Mouse (Mus musculus) left cerebral cortex, adult 9 months (tissue): ENCODE results near the gene Atp2a3.
A peak's percentile ranks its signal among the peaks of the same experiment; 100 is the strongest.

ENCODE experiments used
- DNase-seq, 2 experiments: peaks; one replicate each; pipeline ENCODE4 v3.0.0; 2022; ENCODE audit warnings: low spot score in 2 of 2

The Atp2a3 gene

DNA sequence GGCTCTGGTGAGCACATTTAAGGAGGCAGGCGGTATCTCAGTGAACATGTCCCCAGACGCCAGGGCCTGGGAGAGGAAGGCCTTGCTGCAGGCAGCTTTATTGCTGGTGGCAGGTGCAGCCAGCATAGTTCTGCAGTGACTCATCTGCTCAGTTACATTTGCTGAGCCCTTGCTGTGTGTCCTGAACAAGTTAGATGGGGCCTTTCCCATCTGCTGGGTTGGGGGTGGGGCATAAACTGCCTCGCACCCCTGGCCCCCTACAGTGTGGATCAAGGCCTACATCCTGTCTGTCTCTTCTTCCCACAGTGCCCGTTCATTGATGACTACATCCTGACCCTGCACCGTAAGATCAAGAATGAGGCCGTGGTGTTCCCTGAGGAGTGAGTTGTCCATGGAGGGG, 75.9 kb downstream of the Atp2a3 start:
- DNase-seq: no peak

DNA sequence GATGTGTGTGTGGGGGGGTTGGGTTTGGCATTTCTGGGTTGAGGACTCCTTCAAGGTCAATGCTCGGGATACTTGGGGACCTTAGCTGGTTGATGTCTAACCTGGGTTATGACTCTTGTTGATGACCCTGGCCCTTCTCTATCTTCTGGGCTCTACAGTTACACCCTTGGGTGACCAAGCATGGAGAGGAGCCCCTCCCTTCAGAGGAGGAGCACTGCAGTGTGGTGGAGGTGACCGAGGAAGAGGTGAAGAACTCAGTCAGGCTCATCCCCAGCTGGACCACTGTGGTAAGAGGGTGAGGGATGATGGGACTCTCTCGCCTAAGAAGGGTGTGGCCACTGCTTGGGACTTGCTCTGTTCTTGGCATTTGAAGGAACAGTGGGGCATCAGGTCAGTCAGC, 76.7 kb downstream of the Atp2a3 start:
- no peak for DNase-seq

DNA sequence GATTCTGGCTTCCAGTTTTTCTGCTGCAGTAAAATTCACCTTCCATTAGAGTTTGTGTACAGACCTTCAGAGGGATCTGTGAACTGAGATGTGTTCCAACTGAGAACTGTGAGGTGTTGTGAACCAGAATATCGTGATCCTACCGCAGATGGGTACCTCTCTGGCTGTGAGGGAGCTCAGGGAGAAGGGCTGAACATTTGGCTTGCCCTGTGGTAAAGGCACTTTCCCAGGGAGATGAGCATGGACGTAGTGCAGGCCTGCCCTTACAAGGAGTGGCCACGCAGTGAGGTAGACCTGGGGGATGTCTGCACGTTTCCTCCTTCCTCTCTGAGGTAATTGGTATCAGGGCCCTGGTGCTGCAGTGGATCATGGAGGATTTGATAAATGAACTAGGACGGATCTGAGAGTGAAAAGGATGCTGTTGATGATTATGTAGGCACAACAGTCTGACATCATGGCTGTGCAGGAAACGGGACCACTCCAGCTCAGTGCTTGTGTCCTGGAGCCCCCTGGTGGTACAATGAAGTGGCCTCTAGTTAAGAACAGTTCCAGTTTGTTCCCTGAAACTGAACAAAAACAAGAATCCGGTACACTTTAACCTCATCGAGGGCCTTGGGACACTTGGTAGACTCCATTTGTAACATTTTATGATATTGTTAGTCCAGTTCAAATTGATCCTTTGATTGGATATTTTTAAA, 78.3 kb downstream of the Atp2a3 start:
- peak in 1 of 2 experiments; percentile 70 for DNase-seq
